Mouse (Mus musculus): ENCODE data around the gene Pmm1. TPM values are rescaled to one million over a fixed set of nuclear protein-coding genes. Genes with fewer than 3 reads are reported as not detected.

The Pmm1 gene
- polyA plus RNA-seq, 1 experiment from 2014 or later = 108 TPM

DNA sequence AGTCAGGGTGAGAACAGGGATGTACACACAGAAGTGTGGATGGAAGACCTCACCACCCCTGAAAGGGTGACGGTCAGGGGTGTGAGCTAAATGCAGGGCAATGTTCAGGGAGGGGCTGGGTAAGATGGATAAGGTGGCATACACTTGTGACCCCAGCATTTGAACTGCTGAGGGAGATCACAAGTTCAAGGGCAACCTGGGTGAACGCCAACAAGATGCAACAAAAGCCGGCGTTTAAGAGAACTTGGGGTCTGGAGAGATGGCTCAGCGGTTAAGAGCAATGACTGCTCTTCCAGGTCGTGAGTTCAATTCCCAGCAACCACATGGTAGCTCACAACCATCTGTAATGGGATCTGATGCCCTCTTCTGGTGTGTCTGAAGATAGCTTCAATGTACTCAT lies 6.0 kb downstream of the Pmm1 start:
- H3K27ac ChIP-seq (replicated peaks) = no peak overlapping the region
- H3K36me3 ChIP-seq = peaks cover 43% of the 10 kb centered on the region
- 93% methylated on average over 6 of the region's 6 CpGs for WGBS
- H3K4me1 ChIP-seq (replicated peaks) = peaks cover 10% of the 10 kb centered on the region
- no peak overlapping the region for H3K9ac ChIP-seq
- H3K4me3 ChIP-seq = no peak overlapping the region
- ATAC-seq (ENCODE audit: low FRiP score, low read depth) = no peak
- no peaks in the 10 kb centered on the region for H3K27me3 ChIP-seq
- no peaks in the 10 kb centered on the region for H3K9me3 ChIP-seq
- H3K4me2 ChIP-seq = no peak overlapping the region

DNA sequence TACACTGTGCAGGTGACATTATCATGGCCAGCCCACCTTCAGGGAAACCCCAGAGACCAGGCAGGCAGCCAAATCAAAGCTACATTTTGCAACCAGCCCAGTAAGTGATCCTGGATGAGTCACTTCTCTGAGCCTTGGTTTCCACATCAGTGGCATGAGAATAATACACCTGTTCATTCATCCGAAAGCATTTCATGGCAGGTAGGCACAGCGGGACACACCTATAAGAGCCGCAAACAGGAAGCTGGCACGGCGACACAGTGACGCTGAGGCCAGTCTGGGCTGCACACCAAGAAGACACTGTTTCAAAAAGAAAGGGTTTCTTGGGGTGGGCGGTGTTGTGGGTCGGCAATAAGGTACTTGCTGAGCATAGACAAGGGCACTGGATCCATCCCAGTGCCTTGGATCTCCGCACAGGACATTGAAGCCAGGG lies 6.6 kb downstream of the Pmm1 start:
- no peaks in the 10 kb centered on the region for H3K27me3 ChIP-seq
- no peak overlapping the region for H3K4me3 ChIP-seq
- H3K27ac ChIP-seq (replicated peaks) = no peak overlapping the region
- peaks cover 46% of the 10 kb centered on the region for H3K36me3 ChIP-seq
- no peak overlapping the region for H3K9ac ChIP-seq
- H3K9me3 ChIP-seq = no peaks in the 10 kb centered on the region
- no peak overlapping the region for H3K4me2 ChIP-seq
- H3K4me1 ChIP-seq (replicated peaks) = peaks cover 4% of the 10 kb centered on the region
- ATAC-seq (ENCODE audit: low FRiP score, low read depth) = no peak
- 96% methylated on average over 9 of the region's 9 CpGs for WGBS

DNA sequence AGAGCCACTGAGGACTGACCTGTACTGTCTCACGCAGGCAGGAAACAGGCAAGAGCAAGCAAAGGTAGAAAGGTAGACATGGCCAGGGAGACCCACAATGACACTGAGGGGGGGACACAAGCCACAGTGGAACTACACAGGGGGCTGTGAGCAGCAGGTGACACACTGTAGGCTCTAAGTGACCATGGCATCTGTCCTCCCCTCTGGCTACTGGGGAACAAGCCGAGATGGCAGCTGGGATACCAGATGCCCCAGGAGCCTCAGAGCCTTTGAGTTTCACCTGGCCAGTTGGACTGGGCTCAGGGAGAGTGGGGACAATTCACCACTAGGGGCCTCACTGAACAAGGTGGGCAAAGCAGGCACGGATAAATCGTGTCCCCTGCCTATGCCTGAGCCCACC lies 8.4 kb downstream of the Pmm1 start:
- no peak overlapping the region for H3K4me2 ChIP-seq
- H3K27ac ChIP-seq (replicated peaks) = no peak overlapping the region
- H3K27me3 ChIP-seq = no peaks in the 10 kb centered on the region
- no peak for ATAC-seq (ENCODE audit: low FRiP score, low read depth)
- WGBS = 73% methylated on average over 4 of the region's 4 CpGs
- H3K9me3 ChIP-seq = no peaks in the 10 kb centered on the region
- H3K4me3 ChIP-seq = no peak overlapping the region
- no peaks in the 10 kb centered on the region; the same call in 1 of the 2 replicates for H3K4me1 ChIP-seq (replicated peaks)
- H3K36me3 ChIP-seq = peaks cover 61% of the 10 kb centered on the region
- H3K9ac ChIP-seq = no peak overlapping the region

DNA sequence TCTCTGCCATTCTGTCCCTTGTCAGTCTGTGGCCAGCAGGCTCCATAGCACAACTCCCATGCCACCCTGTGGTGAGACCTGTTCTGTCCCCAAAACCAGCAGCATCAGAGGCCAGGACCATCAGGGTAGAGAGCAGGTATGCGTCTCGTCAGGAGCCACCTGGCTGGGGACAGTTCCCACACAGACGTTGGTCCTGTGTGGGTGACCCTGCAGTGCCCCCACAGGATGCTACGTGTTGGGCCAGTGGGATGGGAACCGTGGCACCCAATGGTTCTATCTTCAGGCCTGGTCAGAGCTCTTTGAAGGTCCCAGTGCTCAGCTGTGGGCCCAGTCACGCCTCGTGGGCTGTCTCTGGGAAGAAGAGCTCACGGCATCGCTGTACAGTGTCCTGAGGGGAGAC lies 9.6 kb downstream of the Pmm1 start:
- no peak for ATAC-seq (ENCODE audit: low FRiP score, low read depth)
- Histone ChIP-seq H3K36me3 (peaks cover 70% of the 10 kb centered on the region), H3K4me1 (replicated peaks) (no peaks in the 10 kb centered on the region), H3K4me2 (no peak overlapping the region), H3K9me3 (no peaks in the 10 kb centered on the region), H3K27me3 (no peaks in the 10 kb centered on the region), H3K9ac (no peak overlapping the region), H3K4me3 (no peak overlapping the region), H3K27ac (replicated peaks) (no peak overlapping the region)
- 89% methylated on average over 9 of the region's 9 CpGs for WGBS

DNA sequence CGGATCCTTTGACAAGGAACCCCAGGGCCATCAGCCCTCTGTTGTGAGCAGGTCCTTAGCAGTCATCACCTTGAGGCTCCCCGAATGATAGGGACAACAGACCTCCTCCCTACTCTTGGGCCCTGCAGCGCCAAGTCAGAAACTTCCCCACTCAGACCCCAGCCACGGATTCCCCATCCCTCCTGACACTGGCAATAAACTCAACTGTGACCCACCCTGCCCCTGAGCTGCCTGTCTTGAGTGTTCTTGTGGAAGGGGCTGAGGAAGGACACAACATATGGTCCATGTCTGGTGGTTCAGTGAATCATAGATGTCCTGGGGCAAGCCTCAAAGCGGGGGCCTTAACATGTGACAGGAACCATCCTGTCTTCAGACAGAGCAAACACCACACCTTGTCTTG lies 10.0 kb downstream of the Pmm1 start:
- WGBS = 90% methylated on average over 5 of the region's 5 CpGs
- Histone ChIP-seq H3K4me3 (no peak overlapping the region), H3K27me3 (no peaks in the 10 kb centered on the region), H3K4me1 (replicated peaks) (no peaks in the 10 kb centered on the region), H3K9me3 (no peaks in the 10 kb centered on the region), H3K36me3 (peaks cover 70% of the 10 kb centered on the region), H3K27ac (replicated peaks) (no peak overlapping the region), H3K4me2 (no peak overlapping the region), H3K9ac (no peak overlapping the region)
- no peak for ATAC-seq (ENCODE audit: low FRiP score, low read depth)

DNA sequence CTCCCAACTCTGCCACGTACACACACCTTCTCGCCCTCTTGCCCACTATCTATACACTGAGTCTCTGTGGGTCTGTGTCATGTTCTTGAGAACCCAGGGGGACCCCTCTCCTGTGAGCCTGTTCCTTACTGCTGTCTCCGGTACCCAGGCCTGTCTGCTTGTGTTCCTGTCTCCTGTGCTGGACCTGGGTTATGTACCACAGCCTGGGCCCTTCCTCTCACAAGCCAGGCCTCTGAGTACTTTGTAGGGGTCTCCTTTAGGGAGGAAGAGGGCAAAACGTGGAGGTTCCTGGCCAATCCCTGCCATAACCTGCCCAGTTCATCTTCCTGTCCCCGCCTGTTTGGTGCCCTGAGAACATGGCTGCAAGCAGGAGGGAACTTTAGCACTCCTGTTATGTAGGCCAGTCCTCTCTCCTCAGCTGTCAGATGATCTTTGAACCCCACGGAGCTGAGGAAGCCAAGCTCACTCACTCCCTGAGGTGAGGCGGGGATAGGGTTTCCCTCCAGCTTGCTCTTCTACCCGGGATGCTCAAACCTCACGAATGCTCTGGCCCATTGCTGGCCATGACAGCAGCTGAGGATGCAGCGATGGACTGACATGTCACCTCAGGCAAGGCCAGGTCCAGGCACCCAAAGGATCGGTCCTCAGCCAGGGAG lies 11.1 kb downstream of the Pmm1 start:
- no peak for ATAC-seq (ENCODE audit: low FRiP score, low read depth)
- H3K36me3 ChIP-seq = peaks cover 59% of the 10 kb centered on the region
- H3K4me2 ChIP-seq = no peak overlapping the region
- H3K4me3 ChIP-seq = no peak overlapping the region
- H3K9ac ChIP-seq = no peak overlapping the region
- no peaks in the 10 kb centered on the region for H3K27me3 ChIP-seq
- H3K4me1 ChIP-seq (replicated peaks) = no peaks in the 10 kb centered on the region
- WGBS = 78% methylated on average over 11 of the region's 11 CpGs
- no peaks in the 10 kb centered on the region for H3K9me3 ChIP-seq
- no peak overlapping the region for H3K27ac ChIP-seq (replicated peaks)

DNA sequence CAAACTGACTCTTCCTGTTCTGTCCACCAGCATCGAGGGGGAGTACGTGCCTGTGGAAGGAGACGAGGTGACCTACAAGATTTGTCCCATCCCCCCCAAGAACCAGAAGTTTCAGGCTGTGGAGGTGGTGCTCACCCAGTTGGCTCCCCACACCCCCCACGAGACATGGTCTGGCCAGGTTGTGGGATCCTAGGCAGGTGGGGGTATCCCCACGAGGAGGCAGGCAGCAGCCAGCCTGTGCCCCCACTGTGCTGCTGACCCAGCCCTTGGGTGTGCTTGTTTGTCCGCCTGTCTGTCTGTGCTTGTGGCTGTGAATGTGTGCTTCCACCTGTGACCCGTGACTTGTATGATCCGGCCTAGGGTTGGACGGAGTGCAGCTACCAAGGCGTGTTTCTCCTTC lies 11.7 kb downstream of the Pmm1 start:
- Histone ChIP-seq H3K4me1 (replicated peaks) (no peaks in the 10 kb centered on the region), H3K9ac (no peak overlapping the region), H3K27me3 (no peaks in the 10 kb centered on the region), H3K36me3 (peaks cover 55% of the 10 kb centered on the region), H3K27ac (replicated peaks) (no peak overlapping the region), H3K4me2 (no peak overlapping the region), H3K4me3 (no peak overlapping the region), H3K9me3 (no peaks in the 10 kb centered on the region)
- WGBS = 84% methylated on average over 10 of the region's 10 CpGs
- no peak for ATAC-seq (ENCODE audit: low FRiP score, low read depth)

DNA sequence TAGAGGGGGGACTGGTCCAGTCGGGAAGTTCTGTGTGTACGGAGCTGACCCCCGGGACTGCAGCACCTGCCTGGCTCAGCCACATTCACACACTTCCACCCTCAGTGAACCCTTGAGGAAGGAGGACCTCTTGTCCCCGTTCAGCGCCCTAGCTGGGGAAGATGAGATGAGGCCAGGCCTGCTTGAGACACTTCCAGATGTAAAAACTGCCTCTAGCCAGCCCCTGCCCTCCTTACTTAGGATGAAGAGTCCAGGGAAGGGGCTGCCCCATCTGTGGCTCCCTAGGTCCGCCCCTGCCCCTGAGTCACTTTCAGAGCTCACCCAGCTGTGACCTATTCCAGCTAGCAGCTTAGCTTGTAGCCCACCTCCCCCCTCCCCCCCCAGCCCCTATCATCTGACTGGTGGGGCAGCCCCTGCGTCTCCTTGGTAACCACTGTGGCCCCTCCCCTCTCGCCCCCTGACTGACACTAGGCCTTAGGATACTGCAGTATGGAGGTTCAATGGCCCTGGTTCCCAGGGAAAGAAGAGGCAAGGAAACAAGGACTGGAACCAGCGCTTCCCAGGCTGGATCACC lies 17.5 kb downstream of the Pmm1 start:
- Histone ChIP-seq H3K36me3 (peaks cover 18% of the 10 kb centered on the region), H3K4me2 (no peak overlapping the region), H3K27ac (replicated peaks) (no peak overlapping the region), H3K9ac (no peak overlapping the region), H3K27me3 (no peaks in the 10 kb centered on the region), H3K4me3 (no peak overlapping the region), H3K9me3 (no peaks in the 10 kb centered on the region), H3K4me1 (replicated peaks) (peaks cover 19% of the 10 kb centered on the region)
- no peak for ATAC-seq (ENCODE audit: low FRiP score, low read depth)
- WGBS = 11% methylated on average over 9 of the region's 9 CpGs

DNA sequence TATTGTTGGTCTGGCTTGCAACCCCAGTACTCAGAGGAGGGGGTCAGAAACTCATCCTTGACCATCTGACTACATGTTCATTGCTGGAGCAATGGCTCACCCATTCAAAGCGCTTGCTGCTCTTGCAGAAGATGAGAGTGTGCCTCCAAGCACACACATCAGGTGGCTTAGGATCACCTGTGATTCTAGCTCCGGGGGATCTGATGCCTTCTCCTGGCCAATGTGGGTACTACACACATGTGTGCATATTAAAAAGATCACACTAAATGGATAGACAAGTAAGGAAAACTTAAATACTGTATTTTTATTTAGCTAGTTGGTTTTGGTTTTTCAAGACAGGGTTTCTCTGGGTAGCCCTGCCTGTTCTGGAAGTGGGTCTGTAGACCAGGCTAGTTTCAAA lies 19.7 kb downstream of the Pmm1 start:
- peaks cover 34% of the 10 kb centered on the region for H3K4me1 ChIP-seq (replicated peaks)
- H3K9ac ChIP-seq = no peak overlapping the region
- no peak overlapping the region for H3K4me2 ChIP-seq

DNA sequence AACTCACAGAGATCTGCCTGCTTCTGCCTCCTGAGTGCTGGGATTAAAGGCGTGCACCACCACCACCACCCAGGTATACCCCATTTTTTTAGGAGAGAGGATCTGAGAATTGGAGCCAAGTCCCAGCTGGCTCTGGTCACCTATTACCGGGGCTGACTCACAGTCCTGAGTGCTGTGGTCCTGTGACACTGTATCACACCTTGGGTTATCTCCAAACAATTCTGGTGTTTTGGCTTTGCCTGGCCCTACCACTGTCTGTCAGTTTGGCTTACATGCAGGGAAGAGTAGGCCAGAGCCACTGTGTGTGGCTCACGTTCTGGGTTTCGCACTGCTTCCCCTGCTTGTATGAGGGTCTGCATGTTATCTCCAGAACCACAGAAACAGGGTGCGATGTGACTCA lies 20.5 kb downstream of the Pmm1 start:
- WGBS = 93% methylated on average over 5 of the region's 5 CpGs
- no peak overlapping the region for H3K9ac ChIP-seq
- no peak for ATAC-seq (ENCODE audit: low FRiP score, low read depth)

More for the DNA sequence above, 19.7 kb downstream of the Pmm1 start:
- no peak overlapping the region for H3K27ac ChIP-seq (replicated peaks)
- 96% methylated on average over 2 of the region's 2 CpGs for WGBS
- no peaks in the 10 kb centered on the region for H3K36me3 ChIP-seq
- H3K27me3 ChIP-seq = no peaks in the 10 kb centered on the region
- ATAC-seq (ENCODE audit: low FRiP score, low read depth) = no peak
- H3K9me3 ChIP-seq = no peaks in the 10 kb centered on the region
- H3K4me3 ChIP-seq = no peak overlapping the region

DNA sequence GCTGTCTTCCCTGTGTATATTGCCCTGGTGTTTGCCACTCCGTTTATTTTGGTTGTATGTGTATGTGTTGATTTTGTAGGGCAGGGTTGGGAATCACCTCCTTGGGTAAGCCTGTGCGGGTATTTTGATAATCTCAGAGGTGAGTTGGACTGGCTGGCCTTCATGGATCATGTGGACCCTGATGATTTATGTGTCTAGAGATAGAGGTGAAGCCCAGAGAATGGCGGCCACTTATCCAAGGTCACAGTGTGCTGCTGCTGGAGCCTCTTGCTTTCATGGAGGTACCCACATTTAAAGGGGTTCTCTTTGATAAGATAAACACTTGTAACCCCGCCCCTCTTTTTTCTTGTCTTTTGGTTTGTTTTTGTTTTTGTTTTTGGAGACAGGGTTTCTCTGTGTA lies 21.0 kb downstream of the Pmm1 start:
- H3K27me3 ChIP-seq = no peaks in the 10 kb centered on the region
- no peak overlapping the region for H3K4me2 ChIP-seq
- H3K4me1 ChIP-seq (replicated peaks) = peaks cover 37% of the 10 kb centered on the region
- H3K36me3 ChIP-seq = no peaks in the 10 kb centered on the region
- 91% methylated on average over 4 of the region's 4 CpGs for WGBS
- no peak overlapping the region for H3K9ac ChIP-seq
- H3K9me3 ChIP-seq = no peaks in the 10 kb centered on the region
- no peak overlapping the region for H3K27ac ChIP-seq (replicated peaks)
- no peak for ATAC-seq (ENCODE audit: low FRiP score, low read depth)
- no peak overlapping the region for H3K4me3 ChIP-seq

More for the DNA sequence above, 20.5 kb downstream of the Pmm1 start:
- Histone ChIP-seq H3K4me2 (no peak overlapping the region), H3K9me3 (no peaks in the 10 kb centered on the region), H3K36me3 (no peaks in the 10 kb centered on the region), H3K4me1 (replicated peaks) (peaks cover 37% of the 10 kb centered on the region), H3K4me3 (no peak overlapping the region), H3K27ac (replicated peaks) (no peak overlapping the region), H3K27me3 (no peaks in the 10 kb centered on the region)

DNA sequence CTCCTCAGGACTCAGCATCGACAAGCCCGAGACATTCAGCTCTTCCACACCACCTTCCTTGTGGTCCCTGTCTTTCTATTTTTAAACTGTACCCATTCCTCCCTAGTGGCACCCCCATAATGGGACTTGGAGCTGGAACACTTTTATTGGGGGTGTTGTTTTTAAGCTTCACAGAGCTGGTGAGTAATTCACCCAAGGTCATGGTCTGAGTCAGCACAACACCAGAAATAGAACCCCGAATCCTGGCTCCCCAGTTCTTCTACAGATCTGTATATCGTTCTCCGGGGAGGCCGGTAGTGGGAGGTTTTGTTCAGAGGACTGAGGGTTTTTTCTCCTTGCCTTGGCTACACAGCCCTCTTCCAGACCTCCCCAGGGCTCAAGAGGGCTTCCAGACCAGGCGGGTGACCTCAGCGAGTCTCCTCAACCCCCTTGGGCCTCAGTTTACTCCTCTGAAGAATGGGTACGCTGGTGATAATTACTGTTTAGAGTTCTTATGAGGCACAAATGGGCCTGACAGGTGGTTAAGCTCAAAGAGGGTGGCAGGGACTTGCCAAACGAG lies 21.5 kb downstream of the Pmm1 start:
- WGBS = 92% methylated on average over 10 of the region's 10 CpGs
- H3K36me3 ChIP-seq = no peaks in the 10 kb centered on the region
- peaks cover 37% of the 10 kb centered on the region for H3K4me1 ChIP-seq (replicated peaks)
- ATAC-seq (ENCODE audit: low FRiP score, low read depth) = no peak
- no peaks in the 10 kb centered on the region for H3K9me3 ChIP-seq
- no peak overlapping the region for H3K27ac ChIP-seq (replicated peaks)
- 0 out of 2 replicates have a peak overlapping the region, but pooled peaks have one; percentile 60 for H3K4me3 ChIP-seq
- H3K27me3 ChIP-seq = no peaks in the 10 kb centered on the region
- no peak overlapping the region for H3K9ac ChIP-seq
- H3K4me2 ChIP-seq = peak overlapping the region; percentile 72
